Mouse (Mus musculus) kidney, adult 2 months (tissue): ENCODE data around the gene Metap1d.

Source experiments
- CTCF ChIP-seq: fragments of 200-500 bp; conservative IDR thresholded peaks from 2 replicates; pipeline ENCODE4 v1.5.1; 2011; ENCODE audit warnings: low read depth, mild to moderate bottlenecking, control low read depth, low read length, moderate library complexity, mixed read lengths; ENCODE audit not compliant: insufficient read depth, insufficient read length
- POLR2A ChIP-seq: fragments of 200-500 bp; IDR thresholded peaks from one replicate; pipeline ENCODE4 v1.6.1; 2011; ENCODE audit warnings: low read depth, low read length, control low read depth

- no peak for TF ChIP-seq CTCF
- no peak for TF ChIP-seq POLR2A
These were observed 93.0 kb downstream of the Metap1d start for GRCm38 (mm10) chr2:71545882-71546639.
